Mouse (Mus musculus): ENCODE measurements around the gene Mroh8. TPM values are rescaled to one million over a fixed set of nuclear protein-coding genes. Genes with fewer than 3 reads are reported as not detected.

Mroh8 gene
- polyA plus RNA-seq, 1 experiment: 71.3 TPM

DNA sequence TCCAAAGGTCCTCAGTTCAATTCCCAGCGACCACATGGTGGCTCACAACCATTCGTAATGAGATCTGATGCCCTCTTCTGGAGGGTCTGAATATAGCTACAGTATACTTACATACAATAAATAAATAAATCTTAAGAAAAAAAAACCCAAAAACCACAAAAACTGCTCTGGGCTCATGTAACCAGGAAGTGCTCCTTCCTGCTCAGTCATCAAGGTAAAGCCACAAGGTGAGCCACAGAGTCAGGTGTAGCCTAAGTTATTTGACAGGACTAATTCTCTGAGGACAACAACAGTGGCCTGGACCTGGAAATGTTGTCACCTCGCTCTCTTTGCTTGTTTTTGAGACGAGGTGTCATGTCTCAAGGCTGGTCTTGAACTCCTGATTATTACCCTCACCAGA, 88.7 kb downstream of the Mroh8 start:
- TF ChIP-seq POLR2A (IDR thresholded peaks at IDR 0.05; ENCODE audit: control insufficient read depth, low read depth, low read length): no peak
- no peak for TF ChIP-seq CTCF (IDR thresholded peaks at IDR 0.05; ENCODE audit: control insufficient read depth, insufficient read depth, insufficient replicate concordance, low read depth, low read length)
- no peak overlapping the region for H3K27ac ChIP-seq (ENCODE audit: control insufficient read depth, insufficient read depth, low read depth, low read length)
- no peaks in the 10 kb centered on the region for H3K27me3 ChIP-seq (ENCODE audit: control insufficient read depth, insufficient read depth, low read length)
- H3K4me3 ChIP-seq (ENCODE audit: control insufficient read depth, low read depth, low read length): no peak overlapping the region
- H3K4me1 ChIP-seq (ENCODE audit: control insufficient read depth, insufficient read depth, low read length): no peaks in the 10 kb centered on the region
- peaks cover 4% of the 10 kb centered on the region for H3K36me3 ChIP-seq (ENCODE audit: control insufficient read depth, insufficient read depth, low read length)

DNA sequence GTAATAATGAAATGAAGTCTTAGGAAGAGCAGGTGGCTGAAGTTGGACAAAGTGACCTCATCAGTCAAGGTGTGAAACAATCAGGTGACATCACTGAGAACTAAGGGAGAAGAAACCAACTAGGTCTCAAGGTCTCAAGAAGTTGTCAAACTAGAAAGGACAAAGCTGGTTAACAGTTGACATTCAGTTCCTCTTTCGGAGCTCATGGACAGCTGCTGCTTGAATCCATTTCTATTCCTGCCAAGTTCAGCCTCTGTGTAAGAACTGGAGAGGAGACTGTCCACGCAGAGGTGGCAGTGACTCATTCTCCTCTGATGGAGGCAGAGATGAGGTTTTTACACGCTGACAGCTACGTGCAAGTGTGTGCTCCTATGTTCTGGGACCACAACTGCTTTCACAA, 92.1 kb downstream of the Mroh8 start:
- H3K27ac ChIP-seq (ENCODE audit: control insufficient read depth, insufficient read depth, low read depth, low read length): no peak overlapping the region
- H3K4me1 ChIP-seq (ENCODE audit: control insufficient read depth, insufficient read depth, low read length): no peaks in the 10 kb centered on the region
- no peak for TF ChIP-seq POLR2A (IDR thresholded peaks at IDR 0.05; ENCODE audit: control insufficient read depth, low read depth, low read length)
- no peaks in the 10 kb centered on the region for H3K27me3 ChIP-seq (ENCODE audit: control insufficient read depth, insufficient read depth, low read length)
- H3K36me3 ChIP-seq (ENCODE audit: control insufficient read depth, insufficient read depth, low read length): peaks cover 3% of the 10 kb centered on the region
- no peak overlapping the region for H3K4me3 ChIP-seq (ENCODE audit: control insufficient read depth, low read depth, low read length)

DNA sequence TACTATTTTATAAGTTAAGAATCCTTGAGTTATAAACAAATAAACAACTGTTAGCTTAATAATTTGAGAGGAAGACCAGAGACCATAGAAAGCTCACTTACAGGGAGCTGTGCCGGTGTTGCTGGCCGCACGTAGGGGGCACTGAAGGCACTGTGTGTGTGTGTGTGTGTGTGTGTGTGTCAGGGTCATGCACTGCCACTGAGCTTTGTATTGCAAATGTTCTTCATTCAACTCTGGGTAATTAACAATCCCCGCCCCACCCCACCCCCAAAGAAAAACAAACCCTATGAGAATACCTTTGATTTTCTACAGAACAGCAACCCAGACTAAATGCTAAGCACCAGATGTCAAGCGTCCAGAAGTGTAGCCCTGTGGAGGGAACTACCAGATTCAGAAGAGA, 92.8 kb downstream of the Mroh8 start:
- H3K4me3 ChIP-seq (ENCODE audit: control insufficient read depth, low read depth, low read length): no peak overlapping the region
- no peaks in the 10 kb centered on the region for H3K4me1 ChIP-seq (ENCODE audit: control insufficient read depth, insufficient read depth, low read length)
- H3K27ac ChIP-seq (ENCODE audit: control insufficient read depth, insufficient read depth, low read depth, low read length): no peak overlapping the region
- TF ChIP-seq CTCF (IDR thresholded peaks at IDR 0.05; ENCODE audit: control insufficient read depth, insufficient read depth, insufficient replicate concordance, low read depth, low read length): no peak
- peaks cover 3% of the 10 kb centered on the region for H3K36me3 ChIP-seq (ENCODE audit: control insufficient read depth, insufficient read depth, low read length)
- H3K27me3 ChIP-seq (ENCODE audit: control insufficient read depth, insufficient read depth, low read length): no peaks in the 10 kb centered on the region

DNA sequence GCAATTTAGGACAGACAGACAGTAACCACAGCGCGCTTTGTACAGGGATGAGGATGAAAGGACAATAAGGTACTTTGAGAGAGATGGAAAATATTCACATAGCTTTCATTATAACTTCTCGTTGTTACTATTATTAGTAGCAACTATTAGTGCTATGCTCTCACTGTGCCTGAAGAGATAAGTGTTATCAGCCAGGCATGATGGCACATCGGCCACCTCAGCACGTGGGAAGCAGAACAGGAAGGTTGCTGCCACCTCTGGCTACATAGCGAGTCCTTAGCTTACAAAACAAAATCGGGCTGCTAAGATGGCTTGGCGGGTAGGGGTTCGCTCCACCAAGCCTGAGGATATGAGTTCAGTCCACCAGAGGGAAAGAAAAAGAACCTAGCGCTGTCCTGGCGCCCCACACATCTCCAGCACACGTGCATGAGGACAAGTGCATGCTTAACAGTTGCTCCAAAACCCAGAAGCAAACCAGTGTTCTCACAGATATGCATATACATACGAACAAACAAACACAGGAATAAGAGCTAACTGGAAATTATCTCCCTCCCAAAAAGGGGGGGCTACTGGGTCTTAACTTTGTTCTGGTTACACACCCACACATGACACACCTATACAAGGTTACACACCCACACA, 94.2 kb downstream of the Mroh8 start:
- Histone ChIP-seq H3K27ac (ENCODE audit: control insufficient read depth, insufficient read depth, low read depth, low read length) (no peak overlapping the region), H3K27me3 (ENCODE audit: control insufficient read depth, insufficient read depth, low read length) (no peaks in the 10 kb centered on the region), H3K36me3 (ENCODE audit: control insufficient read depth, insufficient read depth, low read length) (peaks cover 1% of the 10 kb centered on the region; the same call in 1 of the 2 replicates), H3K4me1 (ENCODE audit: control insufficient read depth, insufficient read depth, low read length) (no peaks in the 10 kb centered on the region), H3K4me3 (ENCODE audit: control insufficient read depth, low read depth, low read length) (no peak overlapping the region)
- no peak for TF ChIP-seq POLR2A (IDR thresholded peaks at IDR 0.05; ENCODE audit: control insufficient read depth, low read depth, low read length)
- TF ChIP-seq CTCF (IDR thresholded peaks at IDR 0.05; ENCODE audit: control insufficient read depth, insufficient read depth, insufficient replicate concordance, low read depth, low read length): no peak

DNA sequence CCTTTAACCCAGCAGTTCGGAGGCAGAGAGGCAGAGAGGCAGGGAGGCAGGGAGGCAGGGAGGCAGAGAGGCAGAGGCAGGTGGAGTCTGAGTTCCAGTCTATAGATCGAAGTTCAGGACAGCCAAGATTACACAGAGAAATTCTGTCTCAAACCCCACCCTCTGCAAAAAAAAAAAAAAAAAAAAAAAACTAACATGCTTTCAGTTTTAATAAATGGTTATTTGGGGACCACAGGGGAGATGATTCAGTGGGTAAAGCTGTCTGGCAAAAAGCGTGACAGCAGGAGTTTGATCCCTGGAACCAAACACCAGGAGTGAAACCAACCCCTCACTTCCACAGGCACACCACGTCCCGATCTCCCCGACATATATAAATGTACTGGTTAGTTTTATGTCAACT, 101.2 kb downstream of the Mroh8 start:
- H3K27ac ChIP-seq (ENCODE audit: control insufficient read depth, insufficient read depth, low read depth, low read length): no peak overlapping the region
- TF ChIP-seq POLR2A (IDR thresholded peaks at IDR 0.05; ENCODE audit: control insufficient read depth, low read depth, low read length) (no peak), CTCF (IDR thresholded peaks at IDR 0.05; ENCODE audit: control insufficient read depth, insufficient read depth, insufficient replicate concordance, low read depth, low read length) (no peak)
- H3K4me1 ChIP-seq (ENCODE audit: control insufficient read depth, insufficient read depth, low read length): no peaks in the 10 kb centered on the region
- H3K36me3 ChIP-seq (ENCODE audit: control insufficient read depth, insufficient read depth, low read length): no peaks in the 10 kb centered on the region; the same call in 1 of the 2 replicates
- H3K4me3 ChIP-seq (ENCODE audit: control insufficient read depth, low read depth, low read length): no peak overlapping the region
- no peaks in the 10 kb centered on the region for H3K27me3 ChIP-seq (ENCODE audit: control insufficient read depth, insufficient read depth, low read length)

DNA sequence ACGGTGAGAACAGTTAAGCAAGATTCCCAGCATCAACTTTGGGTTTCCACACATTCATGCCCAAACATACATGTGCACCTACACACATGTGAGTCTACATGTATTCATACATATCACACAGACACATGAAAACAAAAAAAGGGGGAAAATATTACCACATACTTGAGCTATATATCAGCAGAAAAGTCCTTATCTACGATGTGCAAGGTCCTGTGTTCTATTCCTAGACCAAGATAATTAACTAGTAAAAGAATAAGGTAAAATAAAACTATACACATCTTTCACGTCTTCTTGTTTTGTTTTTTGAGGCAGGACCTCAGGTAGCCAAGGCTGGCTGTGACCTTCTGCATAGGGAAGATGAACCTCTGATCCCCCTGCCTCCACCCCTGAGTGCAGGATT, 103.1 kb downstream of the Mroh8 start:
- Histone ChIP-seq H3K4me1 (ENCODE audit: control insufficient read depth, insufficient read depth, low read length) (no peaks in the 10 kb centered on the region), H3K36me3 (ENCODE audit: control insufficient read depth, insufficient read depth, low read length) (no peaks in the 10 kb centered on the region; the same call in 1 of the 2 replicates), H3K27me3 (ENCODE audit: control insufficient read depth, insufficient read depth, low read length) (no peaks in the 10 kb centered on the region), H3K4me3 (ENCODE audit: control insufficient read depth, low read depth, low read length) (no peak overlapping the region), H3K27ac (ENCODE audit: control insufficient read depth, insufficient read depth, low read depth, low read length) (no peak overlapping the region)
- TF ChIP-seq CTCF (IDR thresholded peaks at IDR 0.05; ENCODE audit: control insufficient read depth, insufficient read depth, insufficient replicate concordance, low read depth, low read length) (no peak), POLR2A (IDR thresholded peaks at IDR 0.05; ENCODE audit: control insufficient read depth, low read depth, low read length) (no peak)

DNA sequence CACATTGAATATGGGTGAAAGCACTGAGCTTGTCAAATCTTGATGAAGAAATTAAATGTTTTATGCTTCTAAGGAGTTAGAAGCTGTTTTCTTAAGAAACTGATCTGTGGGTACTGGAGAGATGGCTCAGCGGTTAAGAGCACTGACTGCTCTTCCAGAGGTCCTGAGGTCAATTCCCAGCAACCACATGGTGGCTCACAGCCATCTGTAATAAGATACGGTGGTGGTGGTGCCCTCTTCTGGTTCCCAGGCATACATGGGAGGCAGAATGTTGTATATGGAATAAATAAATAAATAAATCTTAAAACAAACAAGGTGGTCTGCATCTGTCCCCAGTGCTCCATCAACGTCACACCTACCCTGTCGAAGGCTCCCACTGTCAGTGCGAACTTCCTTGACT, 104.9 kb downstream of the Mroh8 start:
- TF ChIP-seq CTCF (IDR thresholded peaks at IDR 0.05; ENCODE audit: control insufficient read depth, insufficient read depth, insufficient replicate concordance, low read depth, low read length) (no peak), POLR2A (IDR thresholded peaks at IDR 0.05; ENCODE audit: control insufficient read depth, low read depth, low read length) (no peak)
- Histone ChIP-seq H3K27ac (ENCODE audit: control insufficient read depth, insufficient read depth, low read depth, low read length) (no peak overlapping the region), H3K36me3 (ENCODE audit: control insufficient read depth, insufficient read depth, low read length) (peaks cover 3% of the 10 kb centered on the region; the same call in 1 of the 2 replicates), H3K4me1 (ENCODE audit: control insufficient read depth, insufficient read depth, low read length) (no peaks in the 10 kb centered on the region), H3K4me3 (ENCODE audit: control insufficient read depth, low read depth, low read length) (no peak overlapping the region), H3K27me3 (ENCODE audit: control insufficient read depth, insufficient read depth, low read length) (no peaks in the 10 kb centered on the region)

DNA sequence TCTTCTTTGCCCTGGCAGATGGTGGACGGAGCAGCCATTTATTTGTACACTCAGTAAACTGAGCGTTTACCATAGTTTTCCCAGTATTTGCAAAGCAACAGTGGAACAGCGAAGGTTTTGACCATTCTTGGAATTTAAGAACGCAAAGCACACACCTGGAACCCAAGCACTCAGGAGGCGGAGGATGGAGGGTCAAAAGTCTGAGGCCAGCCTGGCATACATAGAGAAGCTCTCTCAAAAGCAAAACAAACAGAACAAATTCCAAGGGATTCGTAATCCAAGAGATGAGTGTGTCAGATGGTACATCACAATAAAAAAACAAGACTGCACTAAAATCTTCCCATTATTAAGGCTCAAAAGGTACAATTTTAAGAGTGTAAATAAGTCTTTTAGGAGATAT, 105.8 kb downstream of the Mroh8 start:
- H3K4me3 ChIP-seq (ENCODE audit: control insufficient read depth, low read depth, low read length): no peak overlapping the region
- H3K27me3 ChIP-seq (ENCODE audit: control insufficient read depth, insufficient read depth, low read length): no peaks in the 10 kb centered on the region
- H3K36me3 ChIP-seq (ENCODE audit: control insufficient read depth, insufficient read depth, low read length): peaks cover 3% of the 10 kb centered on the region; the same call in 1 of the 2 replicates
- no peak for TF ChIP-seq CTCF (IDR thresholded peaks at IDR 0.05; ENCODE audit: control insufficient read depth, insufficient read depth, insufficient replicate concordance, low read depth, low read length)
- TF ChIP-seq POLR2A (IDR thresholded peaks at IDR 0.05; ENCODE audit: control insufficient read depth, low read depth, low read length): no peak
- no peak overlapping the region for H3K27ac ChIP-seq (ENCODE audit: control insufficient read depth, insufficient read depth, low read depth, low read length)
- H3K4me1 ChIP-seq (ENCODE audit: control insufficient read depth, insufficient read depth, low read length): no peaks in the 10 kb centered on the region
